Mouse (Mus musculus) erythroblast, embryonic 14.5 days (primary cell): ENCODE results near the gene Mad2l2.

Source experiments
- GATA1 ChIP-seq: IDR thresholded peaks from 2 replicates; pipeline ENCODE4 v1.6.1; 2012; ENCODE audit warnings: low read length, inconsistent platforms, mixed read lengths
- TAL1 ChIP-seq: IDR thresholded peaks from 3 replicates; pipeline ENCODE4 v1.6.1; 2012; ENCODE audit warnings: low read length, inconsistent platforms, mixed read lengths

DNA sequence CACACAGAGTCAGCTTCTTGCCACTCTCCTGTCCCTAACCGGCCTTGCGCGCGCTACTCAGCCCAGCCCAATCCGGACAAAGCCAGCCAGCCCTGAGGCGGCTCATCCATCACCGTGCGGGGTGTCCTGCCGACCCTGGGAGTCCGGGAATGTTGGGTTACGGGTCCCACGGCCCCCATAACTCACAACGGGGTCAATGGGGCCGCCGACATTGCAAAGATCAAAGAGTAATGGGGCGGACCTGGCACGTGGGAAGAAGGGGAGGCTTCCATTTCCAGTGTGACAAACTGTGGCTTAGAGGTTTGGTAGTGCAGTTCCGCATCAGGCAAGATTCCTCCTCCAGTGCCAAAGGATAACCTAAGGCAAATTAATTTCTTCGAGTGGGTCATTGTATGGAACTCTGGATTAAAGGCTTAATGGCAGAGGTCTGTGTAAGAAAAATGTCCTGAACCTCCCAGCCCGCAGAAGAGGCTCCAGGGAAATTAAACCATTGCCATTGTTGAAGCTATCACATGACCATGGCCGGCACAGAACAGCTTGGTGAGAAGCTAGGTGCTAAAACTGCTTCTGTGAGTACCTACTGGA, 1.4 kb downstream of the Mad2l2 start:
- TF ChIP-seq TAL1 (no peak), GATA1 (no peak)
